Mouse (Mus musculus) naive thymus-derived CD4-positive, alpha-beta T cell, adult 2 months (primary cell): ENCODE data around the gene Pip5k1b.

Experiments
- DNase-seq: peaks from one replicate; pipeline ENCODE4 v3.0.0-alpha.2; 2011; ENCODE audit warnings: low read depth

Pip5k1b gene

DNA sequence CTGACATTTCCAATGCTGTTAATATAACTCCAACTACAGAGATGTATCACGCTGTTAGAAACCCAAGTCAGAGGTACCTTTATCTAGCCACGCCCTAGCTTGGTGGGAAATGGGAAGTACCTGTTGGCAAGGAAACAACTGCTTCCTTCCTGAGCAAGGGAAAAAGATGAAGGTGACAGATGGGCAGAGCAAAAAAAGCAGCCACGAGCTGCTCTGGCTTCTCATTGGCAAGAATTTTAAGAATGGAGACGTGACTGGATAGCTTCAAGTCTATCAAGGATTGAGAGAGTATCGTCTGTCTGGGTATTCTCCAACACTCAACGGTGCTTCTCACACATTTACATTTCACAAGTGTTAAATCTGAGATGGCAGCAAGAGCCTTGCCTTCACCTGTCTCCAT, 80.4 kb downstream of the Pip5k1b start:
- peak; percentile 13 for DNase-seq

DNA sequence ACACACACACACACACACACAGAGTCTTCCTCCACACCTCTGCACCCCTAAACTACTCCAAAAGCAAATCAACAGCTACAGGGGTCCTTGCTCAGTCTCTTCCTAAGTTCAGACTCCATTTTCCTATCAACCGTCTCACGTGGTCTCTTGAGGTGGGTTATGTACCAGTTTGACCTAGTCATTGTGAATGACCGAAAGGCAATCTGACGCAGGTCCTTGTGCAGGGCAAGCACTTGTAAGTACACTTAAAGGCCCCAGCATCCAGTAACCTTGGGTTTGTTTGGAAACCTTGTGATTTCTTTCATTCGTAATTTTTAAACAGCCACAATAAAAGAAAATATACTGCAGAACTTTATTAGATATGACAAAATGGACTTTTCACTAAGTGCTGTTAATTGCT, 83.2 kb downstream of the Pip5k1b start:
- no peak for DNase-seq

DNA sequence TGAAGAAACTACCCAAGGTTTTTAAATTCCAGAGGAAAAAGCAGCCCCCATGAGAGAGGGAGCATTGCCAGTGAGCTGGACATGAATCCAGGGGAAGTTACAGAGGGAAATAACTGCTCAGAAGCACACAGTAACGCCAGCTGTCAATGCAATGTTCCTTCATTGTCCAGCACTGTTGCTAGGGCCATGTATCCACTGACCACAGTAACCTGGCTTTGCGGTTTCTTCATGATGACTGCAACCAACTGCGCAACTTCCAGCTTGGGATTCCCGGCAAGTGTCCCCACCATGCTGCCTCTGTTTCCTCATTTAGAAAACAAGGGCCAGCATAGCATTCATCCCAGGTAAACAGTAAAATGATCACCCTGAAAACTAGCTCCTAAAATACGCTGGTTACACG, 84.1 kb downstream of the Pip5k1b start:
- no peak for DNase-seq

DNA sequence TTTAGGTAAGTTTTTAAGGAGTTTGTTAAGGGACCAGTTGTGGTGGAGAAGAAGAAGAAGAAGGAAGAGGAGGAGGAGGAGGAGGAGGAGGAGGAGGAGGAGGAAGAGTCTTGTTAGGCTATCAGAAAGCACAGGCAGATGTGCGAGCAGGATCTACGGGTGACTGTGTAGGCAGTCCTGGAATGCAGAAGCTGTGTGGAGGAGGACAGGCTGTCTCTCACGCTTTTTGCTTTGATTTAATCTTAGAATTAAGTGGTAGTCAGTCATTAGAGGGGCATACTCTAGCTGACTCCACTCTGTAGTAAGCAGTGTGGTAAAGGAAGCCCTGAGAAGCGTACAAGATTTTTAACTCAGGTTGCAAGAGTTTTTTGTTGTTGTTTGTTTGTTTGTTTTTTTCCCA, 86.5 kb downstream of the Pip5k1b start:
- DNase-seq: no peak

DNA sequence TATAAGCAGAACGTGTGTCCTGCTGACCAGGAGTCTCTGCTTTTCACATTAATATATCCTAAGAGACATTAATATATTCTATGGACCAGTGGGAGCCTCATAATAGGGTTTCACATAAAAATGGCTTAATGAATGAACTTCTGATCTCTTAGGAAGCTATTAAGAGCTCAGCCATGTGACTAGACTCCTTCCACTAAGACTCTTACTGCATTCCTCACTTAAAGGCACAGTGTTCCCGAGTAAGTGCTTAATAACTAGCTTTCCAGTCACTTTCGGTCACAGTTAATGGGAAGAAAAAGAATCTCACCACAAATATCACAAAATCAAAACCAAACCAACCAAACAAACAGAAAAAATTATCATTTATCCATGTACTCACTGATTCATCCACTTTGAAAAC, 87.1 kb downstream of the Pip5k1b start:
- DNase-seq: no peak

DNA sequence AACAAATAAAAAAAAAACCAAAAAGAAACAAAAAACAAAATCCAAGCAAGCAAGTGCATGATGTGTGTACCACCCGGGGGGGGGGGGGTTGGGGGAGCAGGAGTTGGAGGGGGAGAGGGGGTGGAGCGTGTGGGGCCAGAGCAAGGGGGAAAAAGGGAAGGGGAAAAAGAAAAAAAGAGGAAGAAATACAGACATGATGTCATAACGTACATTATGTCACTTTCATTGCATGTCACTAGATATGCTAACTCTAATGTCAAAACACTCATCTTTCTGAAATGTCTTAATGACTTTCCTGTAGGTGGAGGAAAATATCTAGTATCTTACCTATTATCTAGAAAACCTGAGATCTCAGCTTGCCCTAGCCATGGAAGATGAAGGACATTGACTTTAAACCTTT, 92.7 kb downstream of the Pip5k1b start:
- no peak for DNase-seq

DNA sequence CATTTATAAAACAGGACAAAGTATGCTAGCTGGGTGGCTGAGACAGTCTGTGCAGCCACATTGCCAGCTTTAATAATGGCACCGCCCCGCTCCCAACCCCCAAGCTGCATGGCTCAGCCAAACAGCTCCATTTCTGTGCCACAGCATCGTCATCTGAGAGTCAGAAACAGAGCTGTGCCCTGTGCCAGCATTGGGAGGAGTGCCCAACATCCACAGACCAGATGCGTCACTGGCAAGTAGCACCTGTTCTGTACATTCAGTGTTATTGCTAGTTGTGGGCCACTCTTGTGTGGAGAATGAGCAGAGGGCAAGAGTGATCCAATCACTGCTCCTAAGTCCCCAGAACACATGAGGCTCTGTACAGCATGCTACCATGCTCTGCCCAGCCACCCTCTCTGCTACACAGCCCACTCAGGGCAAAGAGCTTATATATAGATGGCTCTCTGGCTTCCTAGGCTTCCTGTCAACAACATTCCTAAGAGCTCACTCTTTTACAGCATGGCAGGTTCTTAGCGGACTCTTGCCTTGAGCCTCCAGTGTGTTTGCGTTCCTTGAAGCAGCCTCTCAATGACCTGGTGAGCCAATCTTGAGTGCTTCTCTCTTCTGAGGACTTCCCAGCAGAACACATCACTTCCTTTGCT, 99.0 kb downstream of the Pip5k1b start:
- DNase-seq: no peak

DNA sequence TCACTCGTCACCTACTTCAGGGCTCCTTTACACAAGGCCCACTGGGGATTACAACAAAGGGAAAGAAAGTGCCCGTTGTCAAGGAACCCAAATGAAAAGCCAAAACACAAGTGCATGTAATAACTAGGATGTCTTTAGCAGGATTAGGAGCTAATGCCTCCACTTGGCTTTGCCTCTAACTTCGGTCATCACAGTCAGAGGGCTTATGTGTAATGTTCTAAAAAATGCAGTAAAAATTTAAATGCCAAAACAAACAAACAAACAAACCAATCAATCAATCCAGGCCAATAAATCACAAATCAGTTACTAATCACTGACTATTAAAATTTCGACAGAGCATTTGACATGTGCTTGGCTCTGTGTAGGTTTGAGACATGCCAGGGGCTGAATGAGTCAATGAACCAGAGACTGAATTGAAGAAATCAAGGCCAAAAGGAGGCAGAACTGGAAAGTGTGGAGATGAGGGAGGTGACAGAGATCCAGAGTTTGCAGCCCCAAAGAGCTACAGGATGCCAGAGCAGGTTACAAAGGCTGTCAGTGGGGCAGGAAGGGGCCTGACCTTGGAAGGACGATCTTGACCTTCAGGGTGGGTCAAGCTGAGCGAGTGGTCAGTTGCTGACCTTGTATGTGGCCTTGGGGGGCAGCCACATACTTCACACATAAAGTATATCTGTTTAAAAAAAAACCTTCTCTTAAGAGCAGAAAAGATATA, 100.3 kb downstream of the Pip5k1b start:
- DNase-seq: no peak

DNA sequence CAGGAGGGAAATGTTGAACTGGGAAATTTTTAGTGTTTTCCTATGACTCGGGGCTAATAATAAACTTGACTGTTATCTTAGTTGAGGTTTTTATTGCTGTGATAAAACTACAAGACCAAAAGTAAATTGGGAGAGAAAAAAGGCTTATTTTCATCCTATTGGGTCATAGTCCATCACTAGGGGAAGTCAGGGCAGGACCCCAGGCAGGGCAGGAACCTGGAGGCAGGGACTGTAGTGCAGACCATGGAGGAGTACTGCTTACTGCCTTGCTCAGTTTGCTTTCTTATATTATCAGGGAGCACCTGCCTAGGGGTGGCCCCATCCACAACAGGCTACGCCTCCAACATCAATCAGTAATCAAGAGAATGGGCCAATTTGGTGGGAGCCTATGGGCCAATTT, 101.2 kb downstream of the Pip5k1b start:
- DNase-seq: no peak

DNA sequence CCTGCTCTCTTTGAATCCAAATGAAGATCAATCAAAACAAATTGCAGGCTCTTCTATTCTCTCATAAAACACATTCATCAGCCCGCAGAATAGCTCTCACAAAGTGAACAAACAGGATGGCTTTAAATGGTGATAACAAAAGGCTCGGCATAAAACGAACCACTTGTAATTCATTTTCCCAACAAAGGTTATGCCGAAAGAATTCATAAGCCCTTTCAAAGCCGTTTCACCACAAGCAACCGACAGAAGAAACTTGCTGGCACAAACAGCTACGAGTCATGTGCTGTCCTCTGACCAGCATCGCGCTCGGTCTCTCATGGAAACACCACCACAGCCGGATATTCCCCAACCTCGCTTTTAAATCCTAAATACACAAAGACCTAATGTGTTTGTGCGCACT, 102.3 kb downstream of the Pip5k1b start:
- DNase-seq: no peak

DNA sequence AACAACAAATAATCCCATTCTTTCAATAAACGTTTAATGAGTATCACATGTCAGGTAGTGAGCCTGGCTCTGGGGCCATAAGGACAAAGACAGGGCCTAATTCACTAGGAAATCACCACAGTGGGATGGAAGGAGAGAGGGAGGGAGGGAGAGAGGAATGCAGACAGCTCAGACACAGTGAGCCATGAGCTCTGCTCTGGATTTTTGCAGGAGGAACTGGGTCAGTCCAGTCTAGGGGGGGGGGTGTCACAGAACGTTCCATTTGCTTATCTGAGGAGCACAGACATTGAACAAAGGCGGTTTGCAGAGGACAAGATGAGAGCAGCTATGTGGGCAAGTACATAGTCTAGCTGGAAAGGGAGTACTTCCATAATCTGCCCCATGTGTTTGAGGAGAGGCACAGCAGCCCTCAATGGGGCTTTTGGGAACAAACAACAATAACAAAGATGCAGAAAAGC, 103.2 kb downstream of the Pip5k1b start:
- no peak for DNase-seq

DNA sequence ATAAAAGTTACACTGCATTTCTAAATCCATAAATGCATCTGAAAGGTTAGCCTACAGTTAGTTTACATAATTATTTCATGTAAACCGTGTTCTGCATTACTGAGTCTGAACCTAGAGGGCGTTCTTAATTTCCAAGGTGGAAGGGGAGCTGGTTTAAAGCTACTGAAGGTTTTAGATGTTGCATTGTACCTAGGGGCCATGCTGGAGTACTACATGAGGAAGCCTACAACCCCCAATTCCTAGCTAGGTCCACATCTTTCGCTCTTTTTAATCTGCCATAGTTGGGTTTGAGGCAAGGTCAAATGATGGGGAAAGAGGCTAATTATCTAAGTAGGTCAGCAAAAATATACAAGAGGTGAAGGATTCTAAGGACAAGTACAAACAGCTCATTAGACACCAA, 104.0 kb downstream of the Pip5k1b start:
- no peak for DNase-seq

DNA sequence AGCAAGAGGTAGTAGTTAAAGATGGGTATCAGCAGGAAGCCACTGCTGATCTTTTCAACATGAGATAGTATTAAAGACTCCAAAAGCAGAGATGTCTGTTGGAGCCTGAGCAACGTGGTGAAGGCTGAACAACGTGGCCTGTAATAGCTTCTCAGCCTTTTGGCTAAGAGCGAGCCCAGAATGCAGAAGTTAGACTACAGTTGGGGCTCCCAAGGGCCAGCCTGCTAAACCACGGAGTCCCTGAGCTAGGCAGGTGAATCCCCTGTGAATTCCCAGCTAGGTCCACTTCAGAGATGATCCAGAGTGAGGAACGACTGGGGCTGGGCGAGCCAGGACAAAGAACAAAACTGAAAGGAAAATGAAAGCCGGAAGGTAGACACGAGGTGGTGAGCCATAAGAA, 104.9 kb downstream of the Pip5k1b start:
- no peak for DNase-seq

DNA sequence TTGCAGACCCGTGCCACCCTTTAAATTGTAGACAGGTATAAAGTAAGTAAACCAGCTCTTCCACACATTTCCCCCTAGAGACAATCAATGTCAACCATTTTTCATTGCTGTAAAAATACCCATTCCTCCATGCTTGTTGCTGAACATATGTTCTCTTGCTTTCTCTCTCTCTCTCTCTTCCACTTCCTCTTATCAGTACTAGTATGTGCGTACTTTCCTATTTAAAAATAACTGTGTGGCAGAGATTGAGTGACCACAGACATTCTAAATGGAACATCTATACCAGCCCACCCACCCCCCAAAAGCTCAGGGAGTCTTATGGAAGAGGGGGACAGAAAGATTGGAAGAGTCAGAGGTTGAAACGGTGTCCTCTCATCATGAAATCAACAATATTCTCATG, 111.3 kb downstream of the Pip5k1b start:
- no peak for DNase-seq

DNA sequence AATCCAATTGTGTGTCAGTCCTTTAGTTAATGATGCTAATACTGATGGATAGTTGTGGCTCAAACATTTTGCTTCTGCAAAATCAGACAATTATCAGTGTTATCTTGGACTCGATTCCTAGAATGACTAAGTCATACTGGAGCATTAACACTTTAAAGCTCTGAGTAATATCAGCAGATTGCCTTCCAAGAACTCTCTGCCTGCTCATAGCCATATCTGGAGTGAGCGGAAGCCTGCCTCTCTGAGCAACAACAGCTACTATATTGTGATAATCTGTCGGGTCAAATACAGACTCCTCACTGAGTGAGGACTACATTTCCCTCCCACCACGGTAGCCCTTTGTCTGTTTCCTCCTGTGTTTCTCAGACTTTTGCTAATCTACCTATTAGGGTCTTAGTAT, 116.0 kb downstream of the Pip5k1b start:
- DNase-seq: no peak

DNA sequence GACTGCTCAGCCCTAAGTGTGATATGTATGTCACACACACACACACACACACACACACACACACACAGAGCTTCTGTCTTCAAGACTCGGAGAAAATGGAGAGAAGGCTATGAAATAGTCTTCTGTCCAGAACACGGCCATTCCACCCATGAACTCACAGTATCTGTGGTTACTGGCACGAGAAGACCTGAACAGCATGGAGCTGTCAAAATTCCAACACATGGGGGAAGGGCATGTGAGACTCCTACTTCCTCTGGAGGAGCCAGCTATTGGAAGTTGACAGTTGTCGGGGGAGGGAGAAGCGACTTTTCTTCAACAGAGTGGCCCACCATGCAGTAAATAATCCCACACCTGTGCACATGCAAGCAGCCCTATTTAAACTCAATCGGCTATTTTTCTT, 121.4 kb downstream of the Pip5k1b start:
- DNase-seq: no peak

DNA sequence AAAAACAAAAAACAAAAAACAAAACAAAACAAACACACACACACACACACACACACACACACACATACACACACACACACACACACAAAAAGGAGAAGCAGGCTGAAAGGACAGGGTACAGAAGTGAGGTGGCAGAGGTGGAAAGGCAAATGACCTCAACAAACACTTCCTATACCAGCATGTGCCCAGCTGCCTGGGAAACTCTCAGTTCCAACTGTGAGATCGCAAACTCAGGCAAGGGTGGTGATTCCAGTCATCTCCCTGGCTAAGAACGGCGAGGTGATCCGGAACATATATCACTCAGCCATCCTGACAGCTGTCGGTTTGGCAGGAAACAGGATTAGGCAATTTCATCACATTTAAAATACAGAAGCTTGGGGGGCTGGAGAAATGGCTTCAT, 123.2 kb downstream of the Pip5k1b start:
- DNase-seq: no peak

DNA sequence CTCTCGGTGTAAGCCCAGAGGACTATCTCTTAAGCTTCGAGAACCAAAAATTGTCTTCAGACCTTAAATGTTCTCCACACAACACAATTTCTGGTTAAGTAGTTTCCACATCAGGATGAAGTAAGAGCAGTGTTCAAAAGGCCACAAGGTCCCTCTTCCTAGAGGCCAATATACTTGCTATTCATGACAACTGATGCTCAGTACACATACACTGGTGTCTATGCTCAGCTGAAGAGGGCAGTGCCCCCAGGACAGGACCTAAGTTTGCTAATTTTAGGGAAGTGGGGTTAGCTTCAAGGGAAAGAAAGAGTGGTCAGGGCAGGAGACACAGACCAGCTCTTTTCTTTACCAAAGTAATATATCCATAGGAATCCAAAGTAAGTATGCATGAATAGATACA, 124.3 kb downstream of the Pip5k1b start:
- DNase-seq: no peak

DNA sequence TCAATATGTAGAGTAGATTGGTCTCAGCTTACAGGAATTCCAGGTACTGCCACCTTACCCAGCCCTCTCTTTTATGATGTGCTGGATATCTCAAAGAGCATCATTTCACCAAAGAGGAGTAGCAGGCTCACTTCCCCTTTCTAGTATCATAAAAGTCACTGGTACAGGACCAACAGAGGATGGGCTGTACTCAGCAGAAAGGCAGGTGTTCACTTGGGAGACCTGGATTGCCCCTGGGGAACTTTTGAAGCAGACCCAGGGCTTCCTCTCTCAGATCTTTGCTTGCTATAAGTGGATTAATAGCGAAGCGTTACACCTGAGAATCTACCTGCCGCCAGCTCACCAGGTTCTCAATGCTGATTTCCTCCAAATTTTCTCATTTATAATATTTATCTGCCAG, 127.7 kb downstream of the Pip5k1b start:
- no peak for DNase-seq

DNA sequence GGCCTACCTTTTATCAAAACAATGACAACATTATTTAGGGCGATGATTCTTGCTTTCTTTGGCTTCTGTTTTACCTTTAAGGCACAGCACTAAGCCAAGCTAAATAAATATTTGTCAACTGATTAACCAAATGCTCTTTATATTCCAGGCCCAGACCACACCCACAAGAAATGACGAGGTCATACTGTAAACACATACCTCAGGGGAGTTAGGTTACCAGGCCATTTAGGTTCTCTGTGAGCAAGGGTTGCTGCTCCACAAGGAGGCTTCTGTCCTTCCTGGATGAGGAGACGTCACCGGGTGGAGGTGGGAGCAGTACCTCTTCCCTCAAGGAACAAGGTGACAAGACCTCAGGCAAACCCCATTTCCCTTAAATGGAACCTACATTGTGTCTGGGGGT, 128.4 kb downstream of the Pip5k1b start:
- DNase-seq: no peak

DNA sequence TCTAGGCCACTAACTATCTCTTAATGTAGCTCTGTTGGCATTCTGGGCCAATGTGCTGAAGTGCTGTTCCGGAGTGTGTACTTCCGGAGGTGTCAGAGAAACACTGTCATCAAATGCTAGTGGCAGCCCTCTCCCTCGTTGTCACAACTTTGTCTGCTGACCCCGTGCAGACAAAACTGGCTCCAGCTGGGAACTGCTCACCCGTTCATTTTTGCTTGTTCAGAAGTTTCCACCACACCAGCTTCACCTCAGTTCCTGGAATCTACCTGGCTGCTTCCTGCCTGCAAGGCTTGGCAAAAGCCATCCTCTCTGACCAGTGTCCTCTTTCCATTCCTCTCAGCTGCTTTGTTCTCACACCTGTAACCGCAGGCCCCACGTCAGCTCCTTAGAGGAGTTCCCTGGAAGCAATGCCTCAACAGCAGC, 128.9 kb downstream of the Pip5k1b start:
- DNase-seq: no peak

DNA sequence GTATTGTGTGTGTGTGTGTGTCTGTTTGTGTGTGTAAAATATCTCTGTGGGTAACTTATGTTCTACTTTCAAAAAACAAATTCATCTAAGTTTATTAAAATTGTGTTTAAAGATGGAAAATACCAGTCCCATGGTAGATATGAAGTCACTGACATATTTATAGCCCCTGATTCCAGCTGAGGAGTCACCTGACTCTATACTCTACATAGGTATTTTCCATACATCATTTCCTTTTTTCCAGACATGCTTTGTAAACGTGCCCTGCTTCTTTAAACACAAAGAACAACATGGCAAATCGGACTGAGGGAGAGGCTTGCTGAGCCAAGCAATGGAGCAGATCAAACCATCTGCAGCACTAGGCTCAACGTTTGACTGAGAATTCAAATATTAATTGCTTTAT, 137.6 kb downstream of the Pip5k1b start:
- DNase-seq: no peak

DNA sequence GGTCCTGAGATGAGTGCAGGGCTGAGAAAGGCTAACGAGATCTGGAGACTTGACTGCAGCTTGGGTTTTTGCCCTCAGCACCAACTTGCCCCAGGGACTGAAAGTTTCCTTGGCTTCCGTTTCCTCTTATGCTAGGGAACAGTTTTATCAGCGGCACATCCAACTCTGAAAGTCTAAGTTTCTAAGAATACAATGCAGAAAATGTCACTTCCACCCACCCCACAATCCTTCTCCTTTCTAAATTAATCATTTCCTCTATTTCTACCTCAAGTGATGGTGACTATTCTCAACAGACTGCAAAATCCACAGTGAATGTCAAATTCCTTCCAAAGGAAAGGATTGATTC, 138.0 kb downstream of the Pip5k1b start:
- no peak for DNase-seq

DNA sequence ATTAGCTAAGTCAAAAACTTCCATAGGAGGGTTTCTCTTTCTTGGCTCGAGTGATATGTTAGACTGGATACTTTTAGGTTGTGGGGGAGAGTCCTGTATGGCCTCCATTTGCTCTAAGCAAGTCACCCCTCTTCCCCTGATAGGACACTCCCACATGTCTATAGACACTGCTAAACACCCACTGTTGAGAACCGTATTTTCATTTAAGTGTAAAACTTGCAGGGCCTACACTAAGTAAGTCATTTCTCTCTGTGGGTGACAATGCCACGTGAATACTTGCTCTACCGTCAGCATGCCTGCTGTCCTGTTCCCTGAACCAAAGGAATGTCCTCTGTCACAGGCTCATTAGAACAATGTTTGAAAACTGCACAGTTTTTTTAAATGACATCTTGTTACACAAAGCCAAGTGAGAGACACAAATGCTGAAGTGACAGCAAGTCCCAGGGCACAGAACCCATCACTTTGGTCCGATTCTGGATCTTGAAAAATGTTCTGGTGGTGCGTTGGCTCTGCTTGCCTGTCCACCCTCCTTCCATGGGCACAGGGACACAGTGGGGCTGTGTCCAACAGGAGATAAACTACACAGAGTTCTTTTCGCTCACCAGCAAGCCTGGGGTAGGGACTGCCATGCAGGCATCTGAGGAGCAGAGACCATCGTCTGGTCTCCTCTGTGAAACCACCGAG, 138.6 kb downstream of the Pip5k1b start:
- no peak for DNase-seq
